Mouse (Mus musculus) neural tube, embryonic 11.5 days (tissue): ENCODE measurements around the gene Arhgap35. TPM values are rescaled to one million over a fixed set of nuclear protein-coding genes. Genes with fewer than 3 reads are reported as not detected.

Experiments
- polyA plus RNA-seq: library from polyadenylated mRNA; unstranded; fragments of >200 nt; fragmentation: Nextera tagmentation; extraction: Ambion mirVana; gene quantifications from 2 replicates; pipeline ENCODE4 v1.2.1, GENCODE M21; 2014

Gene Arhgap35
- polyA plus RNA-seq, 1 experiment from 2014 or later = 41.7 TPM

Other genes starting within 250 kb of the Arhgap35 start
- 384 and 394 TPM in 2 replicates for gene Sae1, start 227.2 kb downstream of the Arhgap35 start, polyA plus RNA-seq
- gene Zc3h4, start 214.1 kb downstream of the Arhgap35 start, polyA plus RNA-seq = 16.5 and 17.3 TPM in 2 replicates
- gene Tmem160, start 162.2 kb downstream of the Arhgap35 start, polyA plus RNA-seq = 57.2 and 59.6 TPM in 2 replicates
- gene Npas1, start 137.3 kb downstream of the Arhgap35 start, polyA plus RNA-seq = 0.45 and 0.68 TPM in 2 replicates
- gene Ceacam15, start 60.7 kb upstream of the Arhgap35 start, polyA plus RNA-seq = not detected in 2 replicates
- not detected in 2 replicates for gene Ceacam9, start 106.9 kb upstream of the Arhgap35 start, polyA plus RNA-seq
- 284 and 285 TPM in 2 replicates for gene Ap2s1, start 123.4 kb upstream of the Arhgap35 start, polyA plus RNA-seq
- gene Slc1a5, start 166.3 kb upstream of the Arhgap35 start, polyA plus RNA-seq = 17.2 and 17.3 TPM in 2 replicates
- gene Strn4, start 200.9 kb upstream of the Arhgap35 start, polyA plus RNA-seq = 140 and 143 TPM in 2 replicates
- gene Fkrp, start 201.7 kb upstream of the Arhgap35 start, polyA plus RNA-seq = 24.3 and 24.4 TPM in 2 replicates
- 10.9 and 11.2 TPM in 2 replicates for gene Prkd2, start 227.9 kb upstream of the Arhgap35 start, polyA plus RNA-seq